Mouse (Mus musculus) urinary bladder, postnatal 10 days (tissue): ENCODE measurements around the gene Aff1.

Experiments used
- DNase-seq: peaks from one replicate; pipeline ENCODE4 v3.0.0; 2022; ENCODE audit warnings: low spot score

Gene Aff1

GRCm38 (mm10) chr5:103773100-103773552 is 81.0 kb downstream of the Aff1 start:
- no peak for DNase-seq

- no peak for DNase-seq
Measured at GRCm38 (mm10) chr5:103774703-103775333, 82.6 kb downstream of the Aff1 start.

- no peak for DNase-seq
Measured at GRCm38 (mm10) chr5:103775429-103775828, 83.3 kb downstream of the Aff1 start.

- no peak for DNase-seq
Measured at GRCm38 (mm10) chr5:103776842-103777241, 84.7 kb downstream of the Aff1 start.

- no peak for DNase-seq
Measured at GRCm38 (mm10) chr5:103777446-103777845, 85.3 kb downstream of the Aff1 start.

GRCm38 (mm10) chr5:103778314-103779117 is 86.3 kb downstream of the Aff1 start:
- no peak for DNase-seq

GRCm38 (mm10) chr5:103779836-103780235 is 87.7 kb downstream of the Aff1 start:
- no peak for DNase-seq

GRCm38 (mm10) chr5:103780266-103780665 is 88.1 kb downstream of the Aff1 start:
- no peak for DNase-seq

GRCm38 (mm10) chr5:103780836-103781235 is 88.7 kb downstream of the Aff1 start:
- DNase-seq = no peak

GRCm38 (mm10) chr5:103783086-103783668 is 91.0 kb downstream of the Aff1 start:
- DNase-seq = no peak

GRCm38 (mm10) chr5:103786096-103786495 is 93.9 kb downstream of the Aff1 start:
- no peak for DNase-seq

GRCm38 (mm10) chr5:103788476-103788875 is 96.3 kb downstream of the Aff1 start:
- DNase-seq = no peak

- DNase-seq = no peak
Measured at GRCm38 (mm10) chr5:103788976-103789375, 96.8 kb downstream of the Aff1 start.

GRCm38 (mm10) chr5:103789619-103790116 is 97.5 kb downstream of the Aff1 start:
- no peak for DNase-seq

GRCm38 (mm10) chr5:103791741-103792140 is 99.6 kb downstream of the Aff1 start:
- no peak for DNase-seq

GRCm38 (mm10) chr5:103795121-103795520 is 102.9 kb downstream of the Aff1 start:
- DNase-seq = no peak

- DNase-seq = no peak
Measured at GRCm38 (mm10) chr5:103796035-103796434, 103.9 kb downstream of the Aff1 start.

- no peak for DNase-seq
Measured at GRCm38 (mm10) chr5:103797774-103798173, 105.6 kb downstream of the Aff1 start.

GRCm38 (mm10) chr5:103799438-103799837 is 107.3 kb downstream of the Aff1 start:
- DNase-seq = no peak

- no peak for DNase-seq
Measured at GRCm38 (mm10) chr5:103800009-103800408, 107.8 kb downstream of the Aff1 start.

- DNase-seq = no peak
Measured at GRCm38 (mm10) chr5:103803386-103803785, 111.2 kb downstream of the Aff1 start.

- no peak for DNase-seq
Measured at GRCm38 (mm10) chr5:103803927-103804590, 111.9 kb downstream of the Aff1 start.
